Mouse (Mus musculus): ENCODE measurements around the gene Proca1.

The Proca1 gene

DNA sequence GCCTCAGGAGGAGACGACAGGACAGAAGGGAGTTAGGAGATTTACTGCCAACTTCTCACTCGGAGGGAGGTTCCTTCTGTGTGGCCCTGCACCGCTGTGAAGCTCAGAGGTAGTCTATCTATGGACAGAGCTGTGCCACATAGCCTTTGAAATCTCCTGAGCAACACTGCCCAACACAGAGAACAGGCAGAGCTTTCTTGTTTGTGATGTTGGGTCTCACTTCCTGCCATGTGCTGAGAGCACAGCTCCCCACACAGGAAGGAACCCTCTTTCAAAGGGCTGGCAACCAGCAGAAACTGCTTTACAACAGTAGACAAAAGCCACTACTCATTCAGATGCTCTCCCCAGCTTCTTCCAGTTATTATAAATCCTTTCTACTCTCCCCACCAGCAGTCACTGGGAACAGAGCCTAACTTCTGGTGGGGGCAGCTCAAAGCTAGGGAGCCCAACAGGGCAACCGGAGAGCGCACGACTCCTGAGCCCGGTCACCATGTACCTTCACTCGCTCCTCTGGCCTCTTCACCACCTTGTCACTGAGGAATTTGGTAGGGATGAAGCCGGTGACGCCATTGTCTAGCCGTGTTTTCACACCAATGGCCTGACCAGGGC is 22.6 kb downstream of the Proca1 start:
- DNase-seq (ENCODE audit: low read depth, low spot score), result no peak

DNA sequence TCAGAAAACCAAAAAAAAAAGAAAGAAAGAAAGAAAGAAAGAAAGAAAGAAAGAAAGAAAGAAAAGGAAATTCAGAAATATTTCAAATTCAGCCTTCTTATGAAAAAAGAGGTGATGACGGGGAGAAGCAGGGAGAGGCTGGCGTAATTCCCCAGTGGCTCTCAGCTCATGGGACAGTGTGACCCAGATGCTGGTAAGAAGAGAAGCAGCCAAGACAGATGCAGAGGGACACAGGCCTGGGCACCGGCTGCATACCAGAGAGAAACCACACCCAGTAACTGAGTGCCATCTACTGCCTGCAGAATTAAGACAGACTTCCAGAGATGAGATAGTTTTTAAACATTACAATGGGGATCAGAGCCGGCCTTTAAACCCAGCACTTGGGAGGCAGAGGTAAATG is 30.4 kb downstream of the Proca1 start:
- DNase-seq (ENCODE audit: low read depth, low spot score), result no peak

- DNase-seq (ENCODE audit: low read depth, low spot score), result no peak
Measured at GRCm38 (mm10) chr11:78231518-78231917, 38.3 kb downstream of the Proca1 start.

- peak; percentile 32 for DNase-seq (ENCODE audit: low read depth, low spot score)
Measured at GRCm38 (mm10) chr11:78240193-78240857, 47.1 kb downstream of the Proca1 start.

DNA sequence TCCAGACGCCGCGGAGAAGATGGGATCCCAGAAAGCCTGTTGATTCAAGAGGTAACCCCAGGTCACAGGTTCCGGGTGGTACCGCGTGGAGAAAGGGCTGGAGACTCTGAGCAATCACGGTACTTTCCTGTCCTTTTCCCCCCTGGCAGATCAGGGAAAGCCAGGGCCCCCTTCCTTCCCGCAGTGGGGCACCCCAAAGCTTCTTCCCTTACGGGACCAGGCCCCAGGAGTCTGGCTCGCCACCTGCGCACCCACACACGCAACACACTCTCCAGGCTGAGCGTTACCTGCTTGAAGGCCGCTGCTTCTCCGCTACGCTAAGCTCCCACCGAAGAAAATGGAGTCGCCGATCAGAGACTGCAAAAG is 52.1 kb downstream of the Proca1 start:
- DNase-seq (ENCODE audit: low read depth, low spot score), result no peak

DNA sequence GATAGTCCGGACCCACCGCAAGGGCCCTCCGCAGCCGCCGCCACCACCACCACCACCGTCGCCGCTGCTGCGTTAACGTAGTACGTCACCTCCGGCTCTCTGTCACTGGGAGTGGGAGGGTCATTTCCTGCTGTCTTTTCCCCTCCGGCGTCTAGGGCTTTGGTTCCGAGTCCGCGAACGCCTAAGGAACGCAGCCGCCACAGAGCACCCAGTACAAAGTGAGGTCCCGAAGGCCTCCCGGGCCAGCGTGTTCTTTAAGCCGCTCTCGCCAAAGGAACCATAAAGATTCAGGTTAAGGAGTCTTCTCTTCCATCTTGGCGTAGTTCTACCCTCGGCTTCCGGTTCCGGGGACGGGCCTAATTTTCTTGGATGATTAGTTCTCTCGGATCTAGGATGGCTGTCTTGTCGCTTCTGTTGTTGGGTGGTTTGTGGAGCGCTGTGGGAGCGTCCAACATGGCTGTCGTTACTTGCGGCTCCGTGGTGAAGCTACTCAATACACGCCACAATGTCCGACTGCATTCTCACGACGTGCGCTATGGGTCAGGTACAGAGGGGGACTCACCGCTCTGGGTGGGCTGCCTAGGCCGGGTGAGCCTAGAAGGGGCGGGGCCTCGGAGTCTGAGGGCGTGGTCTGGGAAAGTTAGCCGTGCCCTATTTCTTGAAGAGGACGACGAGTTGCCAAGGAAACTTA is 52.6 kb downstream of the Proca1 start, which contains the start of the genes Sdf2 and Supt6:
Sdf2 (plus strand) TSS at position 120 of the 691 bp plus-strand sequence.
Supt6 (minus strand) TSS at position 361 of the 691 bp plus-strand sequence.
- peak; percentile 98 for DNase-seq (ENCODE audit: low read depth, low spot score)

- DNase-seq (ENCODE audit: low read depth, low spot score), result no peak
Measured at GRCm38 (mm10) chr11:78246318-78247011, 53.3 kb downstream of the Proca1 start.

DNA sequence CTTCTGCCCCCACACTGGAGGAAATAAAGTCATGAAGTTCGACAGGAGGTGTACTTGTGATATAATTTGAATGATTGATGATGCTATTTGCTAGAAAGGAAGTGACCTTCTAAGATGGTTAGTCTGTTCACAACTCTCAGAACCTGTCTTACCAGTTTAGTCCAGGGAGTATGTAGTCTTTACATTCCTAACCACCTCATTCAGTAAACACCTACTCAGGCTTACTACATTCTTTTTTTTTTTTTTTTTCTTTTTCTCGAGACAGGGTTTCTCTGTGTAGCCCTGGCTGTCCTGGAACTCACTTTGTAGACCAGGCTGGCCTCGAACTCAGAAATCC is 53.8 kb downstream of the Proca1 start:
- DNase-seq (ENCODE audit: low read depth, low spot score), result peak; percentile 78

DNA sequence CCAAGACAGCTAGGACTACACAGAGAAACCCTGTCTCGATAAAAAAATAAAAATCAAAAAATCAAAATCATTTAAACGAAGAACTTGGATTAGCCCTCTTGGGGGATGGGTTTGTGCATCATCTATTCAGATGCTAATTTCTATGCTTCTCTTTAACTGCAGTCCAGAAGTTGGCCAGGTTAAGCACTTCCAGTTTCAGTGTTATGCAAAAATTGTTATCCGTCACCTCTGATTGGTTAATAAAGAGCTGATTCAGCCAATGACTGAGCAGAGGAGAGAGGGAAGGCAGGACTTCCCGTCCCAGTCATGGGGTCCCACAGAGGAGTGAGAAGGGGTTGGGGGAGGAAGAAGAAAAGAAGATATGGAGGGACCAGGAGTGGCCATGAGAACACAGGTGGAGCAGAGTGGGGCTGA is 54.5 kb downstream of the Proca1 start:
- peak; percentile 99 for DNase-seq (ENCODE audit: low read depth, low spot score)

Data from R1 (cell line).